Mouse (Mus musculus): ENCODE data around the gene Pilrb1.

The Pilrb1 gene

DNA sequence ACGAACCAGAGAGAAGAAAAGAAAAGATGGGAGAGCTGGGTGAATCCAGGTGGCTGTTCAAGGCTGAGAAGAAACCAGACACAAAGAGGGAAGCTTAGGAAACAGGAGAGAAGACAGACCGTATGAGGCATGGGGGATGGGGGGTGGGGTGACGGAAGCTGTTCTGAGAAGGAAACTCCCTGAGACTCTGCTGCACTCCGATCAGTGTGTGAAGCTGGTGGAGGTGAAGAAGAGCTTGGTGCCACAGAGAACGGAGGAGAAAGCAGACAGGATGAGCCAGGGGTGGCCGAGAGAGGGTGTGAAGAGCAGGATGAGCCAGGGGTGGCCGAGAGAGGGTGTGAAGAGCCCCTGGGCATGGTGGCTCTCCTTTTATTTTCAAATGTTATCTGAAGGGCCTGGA lies 31.5 kb downstream of the Pilrb1 start:
- DNase-seq = no peak

DNA sequence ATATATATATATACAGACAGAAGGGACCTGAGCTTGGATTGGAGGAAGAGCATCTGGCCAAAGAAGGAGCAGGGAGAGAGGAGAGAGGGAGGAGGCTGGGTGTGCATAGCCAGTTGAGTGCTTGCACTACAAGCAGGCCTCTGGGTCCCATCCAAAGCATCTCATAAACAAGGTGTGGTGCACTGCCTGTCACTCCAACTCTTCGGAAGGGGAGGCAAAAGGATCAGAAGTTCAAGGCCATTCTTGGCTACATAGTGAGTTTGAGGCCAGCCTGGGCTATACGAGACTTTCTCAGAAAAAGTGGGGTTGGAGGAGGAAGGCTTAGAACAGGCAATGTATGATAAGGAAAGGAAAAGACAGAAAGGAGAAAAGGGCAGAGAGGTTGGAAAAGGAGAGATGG lies 31.9 kb downstream of the Pilrb1 start:
- DNase-seq = no peak

DNA sequence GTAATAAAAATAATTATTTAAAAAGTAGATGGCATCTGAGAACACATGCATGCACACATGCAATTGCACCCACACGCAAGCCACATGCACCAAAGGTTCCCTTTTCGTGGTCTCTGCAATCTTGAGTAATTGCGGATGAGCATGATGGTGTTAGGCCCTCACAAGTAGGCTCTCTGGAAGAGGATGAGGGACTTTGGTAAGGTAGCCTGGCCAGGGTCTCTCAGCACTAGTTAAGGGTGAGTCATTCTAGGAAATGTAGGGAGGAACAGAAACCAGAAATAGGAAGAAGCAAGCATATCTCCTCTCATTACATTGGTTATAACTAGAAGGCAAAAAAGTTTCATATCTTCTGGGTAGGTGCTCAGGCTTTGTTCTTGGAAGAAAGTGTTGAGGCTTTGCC lies 32.9 kb downstream of the Pilrb1 start:
- DNase-seq = no peak

DNA sequence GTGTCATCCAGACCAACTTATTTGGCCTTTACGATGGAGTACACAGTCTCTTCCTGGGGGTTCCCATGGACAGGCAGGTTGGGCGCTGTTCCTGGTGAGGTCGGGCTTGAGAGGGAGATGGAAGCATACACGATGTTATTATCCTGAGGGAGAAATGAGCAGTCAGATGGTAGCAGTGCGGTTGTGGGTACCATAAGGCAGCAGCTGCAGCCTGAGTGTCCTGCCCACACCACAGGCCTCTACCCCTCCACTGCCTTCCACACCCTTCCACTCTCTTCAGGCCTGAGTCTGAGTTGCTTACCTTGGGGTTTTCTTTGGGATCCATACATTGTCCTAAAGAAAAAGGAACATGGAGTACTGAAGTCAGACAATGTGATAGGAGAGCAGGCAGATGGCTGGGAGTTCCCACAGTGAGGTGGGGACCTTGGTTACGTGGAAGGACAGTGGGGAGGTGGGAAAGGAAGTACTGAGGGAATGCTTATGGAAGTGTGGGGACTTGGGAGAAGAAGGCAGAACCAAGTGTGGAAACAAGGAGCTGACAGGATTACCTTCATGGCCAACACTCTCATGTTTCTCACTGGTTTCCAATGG lies 34.4 kb downstream of the Pilrb1 start:
- no peak for DNase-seq

DNA sequence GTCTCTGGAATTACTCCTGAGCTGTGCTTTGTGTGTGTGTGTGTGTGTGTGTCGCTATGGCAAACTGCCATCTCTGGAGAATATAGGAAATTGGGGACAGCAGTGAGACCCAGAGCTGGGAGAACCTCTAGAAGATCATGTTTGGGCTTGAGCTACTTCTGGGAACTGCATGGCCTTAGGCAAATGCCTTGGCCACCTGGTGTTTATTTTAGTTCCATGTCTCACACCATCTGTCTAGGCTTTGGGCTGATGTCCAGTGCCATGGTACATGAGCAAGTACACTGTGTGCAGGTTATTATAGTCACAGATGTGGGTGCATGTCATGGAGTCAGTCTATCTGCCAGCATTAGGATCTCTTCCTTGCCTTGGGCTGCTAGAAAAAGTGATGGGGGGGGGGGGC lies 35.3 kb downstream of the Pilrb1 start:
- no peak for DNase-seq

DNA sequence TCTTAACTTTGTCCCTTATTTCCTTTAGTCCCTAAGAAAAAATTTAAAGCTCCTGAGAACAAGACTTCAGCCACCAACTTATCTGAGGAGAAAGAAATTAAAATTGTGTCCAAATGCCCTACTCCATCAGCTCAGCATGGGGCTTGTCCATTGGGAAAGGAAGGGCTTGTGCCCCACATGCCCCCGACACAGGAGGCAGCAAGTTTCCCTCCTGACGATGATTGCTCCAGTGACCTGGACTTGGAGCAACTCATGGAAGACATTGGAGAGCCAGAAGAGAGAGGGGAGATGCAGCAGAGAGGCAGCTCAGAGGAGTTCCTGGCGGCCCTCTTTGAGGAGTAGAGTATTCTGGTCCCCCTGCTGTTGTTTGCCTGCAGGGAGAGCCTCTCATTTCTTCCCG lies 35.8 kb downstream of the Pilrb1 start:
- no peak for DNase-seq

DNA sequence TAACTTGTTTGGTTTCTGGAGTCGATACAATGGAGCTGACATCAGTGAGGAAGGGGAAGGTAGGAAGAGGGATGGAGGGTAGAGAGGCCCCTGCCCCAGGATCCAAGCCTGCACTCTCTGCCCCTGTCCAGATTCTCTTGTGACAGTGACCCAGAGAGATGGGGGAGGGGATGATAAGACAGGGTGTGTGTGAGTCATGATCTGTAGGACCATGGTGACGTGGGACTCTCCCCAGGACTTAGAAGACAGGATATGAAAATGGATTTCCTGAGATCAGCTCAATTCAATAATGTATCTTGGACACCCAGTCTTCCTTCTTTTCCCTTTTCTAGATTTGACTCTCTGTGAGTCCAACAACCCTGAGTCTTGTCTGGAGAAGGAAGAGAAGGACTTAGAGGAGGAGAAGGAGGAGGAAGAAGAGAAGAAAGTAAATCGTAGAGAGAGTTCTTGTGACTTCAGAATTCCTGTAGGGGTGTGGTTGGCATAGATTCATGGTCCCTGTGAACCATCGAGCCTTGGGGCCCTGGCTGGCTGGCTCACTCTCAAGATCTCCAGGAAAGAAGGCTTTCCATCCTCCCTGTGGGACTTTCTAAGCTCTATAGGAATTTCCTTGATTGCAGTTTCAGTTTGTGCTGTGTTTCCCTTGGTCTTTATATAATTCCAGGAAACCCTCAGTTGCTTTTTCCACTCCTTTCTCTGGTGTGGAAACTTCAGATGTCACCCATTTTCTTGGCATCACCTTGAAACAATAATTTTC lies 40.3 kb downstream of the Pilrb1 start:
- no peak for DNase-seq

DNA sequence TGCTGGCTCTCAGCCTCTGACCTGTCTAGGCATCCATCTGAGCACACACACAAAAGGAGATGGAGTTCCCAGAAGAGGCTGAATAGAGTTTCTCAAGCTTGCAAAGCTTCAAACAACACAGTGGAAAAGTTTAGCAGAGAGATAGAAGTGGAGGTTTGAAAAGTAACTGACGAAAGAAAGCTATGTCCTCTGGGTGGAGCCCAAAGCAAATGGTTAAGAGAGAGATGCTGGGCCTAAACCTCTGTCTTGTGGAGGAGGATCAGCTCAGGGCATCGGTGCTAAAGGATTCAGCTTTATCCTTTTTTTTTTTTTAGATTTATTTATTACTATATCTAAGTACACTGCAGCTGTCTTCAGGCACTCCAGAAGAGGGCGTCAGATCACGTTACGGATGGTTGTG lies 49.6 kb downstream of the Pilrb1 start:
- no peak for DNase-seq

DNA sequence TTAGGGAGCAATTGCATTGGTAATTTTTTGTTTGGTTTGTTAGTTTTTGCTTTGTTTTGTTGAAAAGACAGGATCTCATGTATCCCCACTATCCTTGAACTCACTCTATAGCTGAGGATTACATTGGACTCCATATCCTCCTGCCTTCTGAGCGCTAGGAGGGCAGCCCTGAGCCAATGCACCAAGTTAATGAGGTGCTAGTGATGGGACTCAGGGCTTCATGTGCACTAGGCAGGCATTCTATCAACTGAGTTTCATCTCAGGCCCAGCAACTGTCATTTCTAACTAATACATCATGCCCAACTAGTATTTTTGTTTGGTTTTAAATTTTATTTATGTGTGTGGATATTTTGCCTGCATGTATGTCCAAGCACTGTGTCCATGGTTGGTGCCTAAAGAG lies 51.7 kb downstream of the Pilrb1 start:
- DNase-seq = no peak

All from retina, postnatal 1 day (tissue).